Mouse (Mus musculus): ENCODE measurements around the gene Med12. TPM values are rescaled to one million over a fixed set of nuclear protein-coding genes. Genes with fewer than 3 reads are reported as not detected.

The Med12 gene
- polyA plus RNA-seq, 1 experiment from 2014 or later = 38.0 TPM

GRCm38 (mm10) chrX:101288432-101288831 is 14.6 kb downstream of the Med12 start:
- 92% methylated on average over 6 of the region's 6 CpGs for WGBS
- no peak for ATAC-seq (ENCODE audit: low read depth)

GRCm38 (mm10) chrX:101289037-101289436 is 15.2 kb downstream of the Med12 start:
- Histone ChIP-seq H3K27me3 (replicated peaks; ENCODE audit: control insufficient read depth, insufficient read depth, low read length) (peaks cover 2% of the 10 kb centered on the region; the same call in 1 of the 2 replicates), H3K4me3 (ENCODE audit: low read depth, low read length) (no peak overlapping the region), H3K9me3 (ENCODE audit: control insufficient read depth, low read length) (no peaks in the 10 kb centered on the region), H3K9ac (ENCODE audit: low read depth, low read length) (no peak overlapping the region), H3K4me2 (ENCODE audit: low read depth, low read length) (no peak overlapping the region), H3K4me1 (ENCODE audit: control insufficient read depth, insufficient read depth, low read length) (no peaks in the 10 kb centered on the region), H3K27ac (replicated peaks; ENCODE audit: low read depth, low read length) (no peak overlapping the region), H3K36me3 (ENCODE audit: control insufficient read depth, insufficient read depth, low read length) (peaks cover 74% of the 10 kb centered on the region)
- 89% methylated on average over 7 of the region's 7 CpGs for WGBS
- ATAC-seq (ENCODE audit: low read depth) = no peak
- DNase-seq (ENCODE audit: low spot score) = no peak

More at GRCm38 (mm10) chrX:101288432-101288831, 14.6 kb downstream of the Med12 start:
- no peak overlapping the region for H3K9ac ChIP-seq (ENCODE audit: low read depth, low read length)
- H3K4me1 ChIP-seq (ENCODE audit: control insufficient read depth, insufficient read depth, low read length) = no peaks in the 10 kb centered on the region
- DNase-seq (ENCODE audit: low spot score) = no peak
- H3K27ac ChIP-seq (replicated peaks; ENCODE audit: low read depth, low read length) = no peak overlapping the region
- H3K27me3 ChIP-seq (replicated peaks; ENCODE audit: control insufficient read depth, insufficient read depth, low read length) = peaks cover 2% of the 10 kb centered on the region; the same call in 1 of the 2 replicates
- no peaks in the 10 kb centered on the region for H3K9me3 ChIP-seq (ENCODE audit: control insufficient read depth, low read length)
- H3K36me3 ChIP-seq (ENCODE audit: control insufficient read depth, insufficient read depth, low read length) = peaks cover 73% of the 10 kb centered on the region
- H3K4me3 ChIP-seq (ENCODE audit: low read depth, low read length) = no peak overlapping the region
- H3K4me2 ChIP-seq (ENCODE audit: low read depth, low read length) = no peak overlapping the region

GRCm38 (mm10) chrX:101290111-101290510 is 16.3 kb downstream of the Med12 start:
- no peak overlapping the region for H3K4me3 ChIP-seq (ENCODE audit: low read depth, low read length)
- H3K27me3 ChIP-seq (replicated peaks; ENCODE audit: control insufficient read depth, insufficient read depth, low read length) = peaks cover 2% of the 10 kb centered on the region; the same call in 1 of the 2 replicates
- H3K36me3 ChIP-seq (ENCODE audit: control insufficient read depth, insufficient read depth, low read length) = peaks cover 76% of the 10 kb centered on the region
- no peak overlapping the region for H3K4me2 ChIP-seq (ENCODE audit: low read depth, low read length)
- WGBS = 90% methylated on average over 10 of the region's 10 CpGs
- no peak for DNase-seq (ENCODE audit: low spot score)
- H3K27ac ChIP-seq (replicated peaks; ENCODE audit: low read depth, low read length) = no peak overlapping the region
- H3K9ac ChIP-seq (ENCODE audit: low read depth, low read length) = no peak overlapping the region
- no peaks in the 10 kb centered on the region for H3K9me3 ChIP-seq (ENCODE audit: control insufficient read depth, low read length)
- no peaks in the 10 kb centered on the region for H3K4me1 ChIP-seq (ENCODE audit: control insufficient read depth, insufficient read depth, low read length)
- no peak for ATAC-seq (ENCODE audit: low read depth)

- DNase-seq (ENCODE audit: low spot score) (peak; percentile 26), ATAC-seq (ENCODE audit: low read depth) (peak; percentile 7; the same call in 1 of the 2 replicates)
- Histone ChIP-seq H3K27ac (replicated peaks; ENCODE audit: low read depth, low read length) (peak within 1 kb of the TSS; percentile 55; the same call in 1 of the 2 replicates), H3K9me3 (ENCODE audit: control insufficient read depth, low read length) (no peaks in the 10 kb centered on the region), H3K36me3 (ENCODE audit: control insufficient read depth, insufficient read depth, low read length) (peaks cover 23% of the 10 kb centered on the region; the same call in 1 of the 2 replicates), H3K9ac (ENCODE audit: low read depth, low read length) (peak within 1 kb of the TSS; percentile 53), H3K4me2 (ENCODE audit: low read depth, low read length) (peak within 1 kb of the TSS; percentile 56), H3K27me3 (replicated peaks; ENCODE audit: control insufficient read depth, insufficient read depth, low read length) (no peaks in the 10 kb centered on the region), H3K4me3 (ENCODE audit: low read depth, low read length) (peak within 1 kb of the TSS; percentile 47), H3K4me1 (ENCODE audit: control insufficient read depth, insufficient read depth, low read length) (0 out of 2 replicates have a peak, but pooled peaks cover 5% of the 10 kb centered on the region)
- WGBS = 34% methylated on average over 11 of the region's 24 CpGs
Measured at GRCm38 (mm10) chrX:101299055-101299454, 25.2 kb downstream of the Med12 start, which contains the start of gene Nlgn3. Gene Nlgn3, plus strand, starts transcription at chrX:101299168.

GRCm38 (mm10) chrX:101299473-101300426 is 25.9 kb downstream of the Med12 start:
- H3K4me3 ChIP-seq (ENCODE audit: low read depth, low read length) = peak overlapping the region; percentile 47
- H3K27me3 ChIP-seq (replicated peaks; ENCODE audit: control insufficient read depth, insufficient read depth, low read length) = no peaks in the 10 kb centered on the region
- 0 out of 2 replicates have a peak, but pooled peaks cover 5% of the 10 kb centered on the region for H3K4me1 ChIP-seq (ENCODE audit: control insufficient read depth, insufficient read depth, low read length)
- peak overlapping the region; percentile 56 for H3K4me2 ChIP-seq (ENCODE audit: low read depth, low read length)
- DNase-seq (ENCODE audit: low spot score) (peak; percentile 64), ATAC-seq (ENCODE audit: low read depth) (peak; percentile 74)
- H3K36me3 ChIP-seq (ENCODE audit: control insufficient read depth, insufficient read depth, low read length) = 0 out of 2 replicates have a peak, but pooled peaks cover 22% of the 10 kb centered on the region
- no peaks in the 10 kb centered on the region for H3K9me3 ChIP-seq (ENCODE audit: control insufficient read depth, low read length)
- H3K27ac ChIP-seq (replicated peaks; ENCODE audit: low read depth, low read length) = peak overlapping the region; percentile 61
- peak overlapping the region; percentile 53 for H3K9ac ChIP-seq (ENCODE audit: low read depth, low read length)
- 31% methylated on average over 8 of the region's 13 CpGs for WGBS

- DNase-seq (ENCODE audit: low spot score) (peak; percentile 46), ATAC-seq (ENCODE audit: low read depth) (peak; percentile 41; the same call in 1 of the 2 replicates)
- H3K36me3 ChIP-seq (ENCODE audit: control insufficient read depth, insufficient read depth, low read length) = 0 out of 2 replicates have a peak, but pooled peaks cover 15% of the 10 kb centered on the region
- H3K9me3 ChIP-seq (ENCODE audit: control insufficient read depth, low read length) = no peaks in the 10 kb centered on the region
- peak overlapping the region; percentile 47 for H3K4me3 ChIP-seq (ENCODE audit: low read depth, low read length)
- WGBS = 40% methylated on average over 13 of the region's 13 CpGs
- peak overlapping the region; percentile 61 for H3K27ac ChIP-seq (replicated peaks; ENCODE audit: low read depth, low read length)
- no peaks in the 10 kb centered on the region for H3K27me3 ChIP-seq (replicated peaks; ENCODE audit: control insufficient read depth, insufficient read depth, low read length)
- peak overlapping the region; percentile 53 for H3K9ac ChIP-seq (ENCODE audit: low read depth, low read length)
- H3K4me1 ChIP-seq (ENCODE audit: control insufficient read depth, insufficient read depth, low read length) = 0 out of 2 replicates have a peak, but pooled peaks cover 5% of the 10 kb centered on the region
- H3K4me2 ChIP-seq (ENCODE audit: low read depth, low read length) = peak overlapping the region; percentile 56
Measured at GRCm38 (mm10) chrX:101300427-101301030, 26.7 kb downstream of the Med12 start.

- peak overlapping the region; percentile 56; the same call in 1 of the 2 replicates for H3K4me2 ChIP-seq (ENCODE audit: low read depth, low read length)
- WGBS = 69% methylated on average over 8 of the region's 9 CpGs
Measured at GRCm38 (mm10) chrX:101301654-101302053, 27.8 kb downstream of the Med12 start.

GRCm38 (mm10) chrX:101304646-101305045 is 30.8 kb downstream of the Med12 start:
- no peak overlapping the region for H3K4me3 ChIP-seq (ENCODE audit: low read depth, low read length)
- H3K27ac ChIP-seq (replicated peaks; ENCODE audit: low read depth, low read length) = no peak overlapping the region
- DNase-seq (ENCODE audit: low spot score) (no peak), ATAC-seq (ENCODE audit: low read depth) (no peak)
- 0 out of 2 replicates have a peak, but pooled peaks cover 5% of the 10 kb centered on the region for H3K4me1 ChIP-seq (ENCODE audit: control insufficient read depth, insufficient read depth, low read length)
- WGBS = 64% methylated on average over 2 of the region's 2 CpGs
- H3K9me3 ChIP-seq (ENCODE audit: control insufficient read depth, low read length) = no peaks in the 10 kb centered on the region
- H3K4me2 ChIP-seq (ENCODE audit: low read depth, low read length) = no peak overlapping the region
- H3K9ac ChIP-seq (ENCODE audit: low read depth, low read length) = no peak overlapping the region
- no peaks in the 10 kb centered on the region for H3K27me3 ChIP-seq (replicated peaks; ENCODE audit: control insufficient read depth, insufficient read depth, low read length)
- no peaks in the 10 kb centered on the region for H3K36me3 ChIP-seq (ENCODE audit: control insufficient read depth, insufficient read depth, low read length)

More at GRCm38 (mm10) chrX:101301654-101302053, 27.8 kb downstream of the Med12 start:
- DNase-seq (ENCODE audit: low spot score) (no peak), ATAC-seq (ENCODE audit: low read depth) (no peak)
- Histone ChIP-seq H3K36me3 (ENCODE audit: control insufficient read depth, insufficient read depth, low read length) (0 out of 2 replicates have a peak, but pooled peaks cover 5% of the 10 kb centered on the region), H3K27ac (replicated peaks; ENCODE audit: low read depth, low read length) (no peak overlapping the region), H3K4me1 (ENCODE audit: control insufficient read depth, insufficient read depth, low read length) (0 out of 2 replicates have a peak, but pooled peaks cover 5% of the 10 kb centered on the region), H3K9ac (ENCODE audit: low read depth, low read length) (no peak overlapping the region), H3K27me3 (replicated peaks; ENCODE audit: control insufficient read depth, insufficient read depth, low read length) (no peaks in the 10 kb centered on the region), H3K9me3 (ENCODE audit: control insufficient read depth, low read length) (no peaks in the 10 kb centered on the region), H3K4me3 (ENCODE audit: low read depth, low read length) (no peak overlapping the region)
